Mouse (Mus musculus) stomach, postnatal 0 days (tissue): ENCODE data around the gene 2200002D01Rik.

ENCODE experiments used
- CTCF ChIP-seq: IDR thresholded peaks from 2 replicates; pipeline ENCODE4 v1.5.1; 2016; ENCODE audit warnings: antibody characterized with exemption, low read depth, mild to moderate bottlenecking, moderate library complexity
- EP300 ChIP-seq: optimal IDR thresholded peaks from 2 replicates; pipeline ENCODE3; 2016; ENCODE audit warnings: antibody characterized with exemption

DNA sequence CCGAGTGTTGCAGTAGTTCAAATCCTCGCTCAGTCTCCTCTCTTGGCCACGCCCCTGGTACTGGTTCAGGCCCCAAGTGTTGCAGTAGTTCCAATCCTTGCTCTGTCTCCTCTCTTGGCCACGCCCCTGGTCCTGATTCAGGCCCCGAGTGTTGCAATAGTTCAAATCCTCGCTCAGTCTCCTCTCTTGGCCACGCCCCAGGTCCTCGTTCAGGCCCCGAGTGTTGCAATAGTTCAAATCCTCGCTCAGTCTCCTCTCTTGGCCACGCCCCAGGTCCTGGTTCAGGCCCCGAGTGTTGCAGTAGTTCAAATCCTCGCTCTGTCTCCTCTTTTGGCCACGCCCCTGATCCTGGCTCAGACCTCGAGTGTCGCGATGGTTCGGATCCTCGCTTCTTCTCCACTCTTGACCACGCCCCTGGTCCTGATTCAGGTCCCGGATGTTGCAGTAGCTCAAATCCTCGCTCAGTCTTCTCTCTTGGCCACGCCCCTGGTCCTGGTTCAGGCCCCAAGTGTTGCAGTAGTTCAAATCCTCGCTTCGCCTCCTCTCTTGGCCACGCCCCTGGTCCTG, 36.0 kb downstream of the 2200002D01Rik start:
- no peak for TF ChIP-seq CTCF
- no peak for TF ChIP-seq EP300
